Mouse (Mus musculus): Measurements from ENCODE around the gene Cst9. TPM values are rescaled to one million over a fixed set of nuclear protein-coding genes. Genes with fewer than 3 reads are reported as not detected.

Cst9 gene
- polyA plus RNA-seq, 1 experiment from 2014 or later: 1.8 TPM

DNA sequence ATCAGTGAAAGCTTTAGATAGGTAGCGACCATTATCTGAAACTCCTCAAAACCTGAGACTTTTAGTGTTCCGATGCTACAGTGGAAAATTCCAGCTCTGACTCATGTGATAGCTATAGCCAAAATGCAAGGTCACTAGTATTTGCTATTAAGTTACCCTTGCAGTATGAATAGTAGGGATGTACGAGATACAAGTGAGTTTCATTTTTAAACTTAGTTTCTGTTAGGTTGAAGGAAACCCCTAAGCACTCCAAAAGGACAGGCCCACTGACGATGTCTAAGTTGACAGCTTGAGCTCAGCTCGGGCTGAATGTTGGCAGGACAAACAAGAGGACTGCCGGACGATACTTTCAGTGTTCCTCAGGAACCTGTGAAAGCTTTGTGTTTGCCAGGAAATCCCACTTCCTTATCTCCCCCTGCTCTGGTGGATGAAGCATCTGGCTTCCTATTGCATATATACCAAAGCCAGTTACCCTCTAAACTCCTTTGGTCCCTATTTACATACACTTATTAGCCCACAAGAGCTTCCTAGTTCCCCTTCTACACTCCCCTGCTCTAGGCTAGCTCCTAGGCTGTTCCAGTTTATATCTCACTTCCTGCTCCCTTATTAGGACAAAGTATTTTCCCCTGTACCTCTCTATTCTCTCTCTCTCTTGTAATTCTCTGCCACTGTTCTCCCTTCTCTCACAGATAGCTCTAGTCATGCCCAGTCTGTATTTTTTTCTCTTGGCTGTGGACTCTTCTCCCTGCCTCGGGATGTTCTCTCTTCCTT, 21.9 kb downstream of the Cst9 start:
- H3K9ac ChIP-seq: no peak overlapping the region
- peaks cover 10% of the 10 kb centered on the region for H3K4me1 ChIP-seq (replicated peaks)
- 0 out of 2 replicates have a peak, but pooled peaks have one; percentile 48 for ATAC-seq (ENCODE audit: insufficient number of reproducible peaks, low FRiP score)
- 36% methylated on average over 8 of the region's 8 CpGs for WGBS
- no peak overlapping the region for H3K4me3 ChIP-seq
- peaks cover 4% of the 10 kb centered on the region; the same call in 1 of the 2 replicates for H3K9me3 ChIP-seq (replicated peaks)
- H3K4me2 ChIP-seq: peak overlapping the region; percentile 33
- H3K27ac ChIP-seq (ENCODE audit: poor library complexity, severe bottlenecking): peak overlapping the region; percentile 70
- H3K36me3 ChIP-seq: no peaks in the 10 kb centered on the region
- H3K27me3 ChIP-seq (replicated peaks): no peaks in the 10 kb centered on the region

DNA sequence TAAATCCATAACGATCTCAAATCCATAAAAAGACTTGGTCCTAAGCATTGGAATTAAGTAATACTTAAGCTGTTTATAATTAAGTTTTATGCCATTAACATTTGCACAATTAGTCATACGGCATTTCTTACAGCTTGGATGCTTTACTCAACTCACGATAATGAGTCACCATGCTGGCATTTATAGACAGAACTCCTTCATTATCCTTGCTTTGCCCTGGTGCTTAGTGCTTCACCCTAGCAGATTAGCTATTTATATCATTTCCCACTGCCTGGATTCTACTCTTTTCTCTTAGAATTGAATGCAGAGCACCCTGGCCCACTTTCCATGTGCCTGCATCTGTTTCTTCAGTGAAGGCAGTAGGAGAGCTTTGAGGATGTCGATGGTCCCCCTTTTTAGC, 22.6 kb downstream of the Cst9 start:
- no peaks in the 10 kb centered on the region for H3K27me3 ChIP-seq (replicated peaks)
- H3K27ac ChIP-seq (ENCODE audit: poor library complexity, severe bottlenecking): no peak overlapping the region; the same call in 1 of the 2 replicates
- H3K4me1 ChIP-seq (replicated peaks): peaks cover 10% of the 10 kb centered on the region
- WGBS: 65% methylated on average over 4 of the region's 4 CpGs
- no peaks in the 10 kb centered on the region for H3K36me3 ChIP-seq
- H3K4me3 ChIP-seq: no peak overlapping the region
- no peak overlapping the region for H3K9ac ChIP-seq
- no peak for ATAC-seq (ENCODE audit: insufficient number of reproducible peaks, low FRiP score)
- H3K9me3 ChIP-seq (replicated peaks): peaks cover 4% of the 10 kb centered on the region; the same call in 1 of the 2 replicates
- no peak overlapping the region for H3K4me2 ChIP-seq

DNA sequence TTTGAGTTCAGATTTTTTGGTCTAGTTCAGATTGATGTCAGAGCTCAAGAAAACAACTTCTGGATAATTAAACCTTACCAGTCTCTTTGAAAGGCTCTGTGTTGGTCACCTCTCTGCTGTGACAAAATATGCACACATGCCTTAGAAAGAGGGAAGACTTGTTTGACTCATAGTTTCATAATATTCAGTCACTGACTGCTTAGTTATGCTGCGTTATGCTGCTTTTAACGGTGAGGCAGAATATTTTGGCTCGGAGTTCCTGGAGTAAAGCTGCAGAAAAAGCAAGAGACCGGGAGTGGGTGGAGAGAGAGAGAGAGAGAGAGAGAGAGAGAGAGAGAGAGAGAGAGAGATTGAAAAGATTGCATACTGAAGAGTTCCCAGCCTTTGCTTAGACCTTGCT, 26.0 kb downstream of the Cst9 start:
- Histone ChIP-seq H3K36me3 (no peaks in the 10 kb centered on the region), H3K27me3 (replicated peaks) (no peaks in the 10 kb centered on the region), H3K9ac (no peak overlapping the region), H3K4me1 (replicated peaks) (peaks cover 23% of the 10 kb centered on the region), H3K9me3 (replicated peaks) (no peaks in the 10 kb centered on the region), H3K4me3 (no peak overlapping the region), H3K27ac (ENCODE audit: poor library complexity, severe bottlenecking) (no peak overlapping the region), H3K4me2 (no peak overlapping the region)
- WGBS: 77% methylated on average over 4 of the region's 4 CpGs
- no peak for ATAC-seq (ENCODE audit: insufficient number of reproducible peaks, low FRiP score)

DNA sequence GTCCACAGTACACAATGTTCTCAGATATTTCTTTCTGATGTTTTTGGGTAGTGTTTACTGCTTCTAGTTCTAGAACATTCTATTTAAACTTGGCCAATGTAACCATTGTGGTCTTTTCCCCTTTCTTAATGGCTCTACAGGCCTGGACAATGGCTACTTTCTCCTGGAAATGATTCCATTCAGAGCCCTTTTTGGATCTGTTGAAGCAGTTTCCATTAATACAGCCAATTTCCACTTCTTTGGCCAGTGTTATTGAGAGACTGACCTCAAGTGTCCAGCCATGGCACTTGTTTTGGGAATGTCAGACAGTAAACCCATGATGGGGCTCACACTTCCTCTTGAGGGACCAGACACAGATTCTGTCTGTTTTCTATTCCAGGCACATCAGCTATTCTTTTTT, 26.7 kb downstream of the Cst9 start:
- no peak for ATAC-seq (ENCODE audit: insufficient number of reproducible peaks, low FRiP score)
- no peaks in the 10 kb centered on the region for H3K36me3 ChIP-seq
- H3K27ac ChIP-seq (ENCODE audit: poor library complexity, severe bottlenecking): no peak overlapping the region
- no peak overlapping the region for H3K9ac ChIP-seq
- H3K27me3 ChIP-seq (replicated peaks): no peaks in the 10 kb centered on the region
- H3K9me3 ChIP-seq (replicated peaks): no peaks in the 10 kb centered on the region
- H3K4me1 ChIP-seq (replicated peaks): peaks cover 22% of the 10 kb centered on the region
- H3K4me2 ChIP-seq: no peak overlapping the region
- H3K4me3 ChIP-seq: no peak overlapping the region

DNA sequence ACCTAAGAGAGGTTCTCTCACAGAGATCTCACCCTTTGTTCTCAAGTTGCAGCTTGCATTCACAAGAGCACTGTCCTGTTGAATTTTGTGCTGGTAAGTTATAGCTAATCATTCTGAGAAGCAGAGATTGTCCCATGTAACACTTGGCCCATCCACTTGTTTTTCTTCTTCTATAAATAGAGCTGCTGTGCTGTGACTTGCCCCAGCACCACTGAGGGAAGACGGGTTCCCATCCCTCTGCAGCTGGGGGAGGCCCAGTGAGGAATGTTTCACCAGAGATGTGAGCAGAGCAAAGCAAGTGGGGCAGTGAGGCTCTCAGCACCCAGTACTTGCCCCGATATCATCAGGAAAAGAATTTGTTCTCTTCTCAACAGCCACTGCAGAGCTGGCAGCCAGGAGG, 30.0 kb downstream of the Cst9 start, which contains the start of gene 9230104L09Rik:
TSS of gene 9230104L09Rik (minus strand) at position 73 of the 400 bp plus-strand sequence.
- Histone ChIP-seq H3K36me3 (no peaks in the 10 kb centered on the region), H3K4me3 (no peak within 1 kb of the TSS), H3K9me3 (replicated peaks) (no peaks in the 10 kb centered on the region), H3K4me1 (replicated peaks) (peaks cover 13% of the 10 kb centered on the region), H3K4me2 (peak within 1 kb of the TSS; percentile 26), H3K27ac (ENCODE audit: poor library complexity, severe bottlenecking) (peak within 1 kb of the TSS; percentile 46), H3K27me3 (replicated peaks) (no peaks in the 10 kb centered on the region), H3K9ac (no peak within 1 kb of the TSS)
- ATAC-seq (ENCODE audit: insufficient number of reproducible peaks, low FRiP score): peak; percentile 57; the same call in 1 of the 2 replicates
- WGBS: 21% methylated on average over 2 of the region's 2 CpGs

DNA sequence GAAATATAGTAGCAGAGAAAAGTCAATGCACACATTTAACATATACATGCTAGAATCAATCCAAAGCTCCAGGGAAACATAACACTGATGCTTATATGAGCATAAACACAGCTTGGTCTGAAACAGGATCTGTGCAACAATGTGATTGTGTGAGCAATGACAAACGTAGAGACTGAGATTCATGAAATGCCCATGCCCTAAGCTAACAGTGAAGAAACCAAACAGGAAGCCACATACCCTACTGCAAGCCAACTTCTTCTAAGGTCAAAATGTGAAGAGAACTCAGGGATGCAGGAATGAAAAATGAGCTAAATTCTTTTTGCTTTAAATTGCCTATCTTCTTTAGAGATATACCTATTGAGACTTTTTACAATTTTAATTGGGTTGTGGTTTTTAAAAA, 34.0 kb downstream of the Cst9 start:
- no peak overlapping the region for H3K4me2 ChIP-seq
- H3K9ac ChIP-seq: no peak overlapping the region
- no peaks in the 10 kb centered on the region for H3K27me3 ChIP-seq (replicated peaks)
- H3K4me3 ChIP-seq: no peak overlapping the region
- H3K36me3 ChIP-seq: peaks cover 23% of the 10 kb centered on the region
- ATAC-seq (ENCODE audit: insufficient number of reproducible peaks, low FRiP score): no peak
- no peaks in the 10 kb centered on the region for H3K9me3 ChIP-seq (replicated peaks)
- H3K4me1 ChIP-seq (replicated peaks): peaks cover 32% of the 10 kb centered on the region
- 69% methylated on average over 1 of the region's 1 CpGs for WGBS
- no peak overlapping the region for H3K27ac ChIP-seq (ENCODE audit: poor library complexity, severe bottlenecking)

DNA sequence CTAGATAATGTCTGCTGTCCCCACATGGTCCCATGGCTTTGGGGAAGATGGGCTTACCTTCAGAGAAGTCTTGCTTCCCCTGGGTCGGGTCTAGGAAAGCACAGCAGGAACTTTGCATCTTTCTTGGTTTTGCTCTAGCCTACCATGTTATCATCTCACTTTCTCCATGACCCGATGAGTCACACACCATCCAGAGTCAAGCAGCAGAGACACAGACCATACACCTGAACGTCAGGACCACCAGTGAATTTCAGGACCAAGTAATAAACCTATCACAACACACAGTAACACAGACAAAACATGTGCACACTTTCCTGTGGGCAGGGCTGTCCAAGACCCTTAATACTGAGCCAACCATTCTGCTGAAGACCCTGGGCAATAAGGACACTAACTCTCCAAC, 35.6 kb downstream of the Cst9 start:
- Histone ChIP-seq H3K27me3 (replicated peaks) (no peaks in the 10 kb centered on the region), H3K4me3 (no peak overlapping the region), H3K36me3 (peaks cover 23% of the 10 kb centered on the region), H3K9me3 (replicated peaks) (no peaks in the 10 kb centered on the region), H3K9ac (no peak overlapping the region), H3K4me1 (replicated peaks) (peaks cover 28% of the 10 kb centered on the region), H3K27ac (ENCODE audit: poor library complexity, severe bottlenecking) (no peak overlapping the region), H3K4me2 (no peak overlapping the region)
- no peak for ATAC-seq (ENCODE audit: insufficient number of reproducible peaks, low FRiP score)
- WGBS: 75% methylated on average over 3 of the region's 3 CpGs

DNA sequence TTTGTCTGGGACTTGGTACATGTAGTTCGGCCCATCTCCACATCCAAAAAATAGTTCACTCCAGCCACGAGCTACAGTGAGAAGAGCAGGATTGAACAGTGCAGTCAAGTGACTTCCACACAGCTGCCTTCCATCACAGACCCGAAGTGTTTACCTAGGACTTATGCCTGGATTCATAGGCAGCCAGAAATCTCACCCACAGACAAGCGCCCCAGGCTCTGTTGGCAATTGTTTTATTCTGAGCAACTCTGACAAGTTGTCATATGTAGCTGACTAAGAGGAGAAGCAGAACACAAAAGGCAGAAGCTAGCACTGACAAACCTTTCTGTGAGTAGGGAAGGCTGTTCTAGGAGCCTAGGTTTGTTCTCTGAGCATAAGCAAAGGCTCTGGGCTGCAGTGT, 37.9 kb downstream of the Cst9 start:
- H3K36me3 ChIP-seq: peaks cover 23% of the 10 kb centered on the region
- peaks cover 43% of the 10 kb centered on the region for H3K4me1 ChIP-seq (replicated peaks)
- no peaks in the 10 kb centered on the region for H3K9me3 ChIP-seq (replicated peaks)
- H3K27ac ChIP-seq (ENCODE audit: poor library complexity, severe bottlenecking): 0 out of 2 replicates have a peak overlapping the region, but pooled peaks have one; percentile 4
- WGBS: 57% methylated on average over 4 of the region's 4 CpGs
- H3K4me2 ChIP-seq: peak overlapping the region; percentile 92
- no peaks in the 10 kb centered on the region for H3K27me3 ChIP-seq (replicated peaks)
- peak overlapping the region; percentile 94 for H3K4me3 ChIP-seq
- peak overlapping the region; percentile 93; the same call in 1 of the 2 replicates for H3K9ac ChIP-seq
- no peak for ATAC-seq (ENCODE audit: insufficient number of reproducible peaks, low FRiP score)

DNA sequence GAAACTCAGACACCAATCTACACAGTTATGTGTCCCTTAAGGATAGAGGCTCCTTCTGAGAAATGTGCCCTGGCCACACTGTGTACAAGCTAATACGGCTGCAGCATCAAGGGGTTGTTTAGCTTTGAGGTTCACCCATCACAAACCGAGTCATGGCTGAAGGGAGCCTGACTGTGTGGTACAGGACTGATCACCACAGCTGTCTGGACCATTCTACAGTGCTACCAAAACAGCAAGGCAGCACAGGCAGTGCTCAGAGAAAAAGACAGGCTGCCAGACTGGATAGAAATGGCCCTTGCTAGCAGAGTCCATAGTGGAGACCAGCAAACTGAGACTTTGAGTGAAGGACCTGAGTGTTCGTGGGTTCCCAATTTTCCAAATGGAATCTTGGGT, 39.3 kb downstream of the Cst9 start:
- no peak for ATAC-seq (ENCODE audit: insufficient number of reproducible peaks, low FRiP score)
- Histone ChIP-seq H3K27ac (ENCODE audit: poor library complexity, severe bottlenecking) (peak overlapping the region; percentile 95), H3K36me3 (peaks cover 23% of the 10 kb centered on the region), H3K4me2 (peak overlapping the region; percentile 92), H3K9me3 (replicated peaks) (no peaks in the 10 kb centered on the region), H3K27me3 (replicated peaks) (no peaks in the 10 kb centered on the region), H3K9ac (peak overlapping the region; percentile 93), H3K4me3 (peak overlapping the region; percentile 94), H3K4me1 (replicated peaks) (peaks cover 57% of the 10 kb centered on the region)
- WGBS: 23% methylated on average over 3 of the region's 3 CpGs

DNA sequence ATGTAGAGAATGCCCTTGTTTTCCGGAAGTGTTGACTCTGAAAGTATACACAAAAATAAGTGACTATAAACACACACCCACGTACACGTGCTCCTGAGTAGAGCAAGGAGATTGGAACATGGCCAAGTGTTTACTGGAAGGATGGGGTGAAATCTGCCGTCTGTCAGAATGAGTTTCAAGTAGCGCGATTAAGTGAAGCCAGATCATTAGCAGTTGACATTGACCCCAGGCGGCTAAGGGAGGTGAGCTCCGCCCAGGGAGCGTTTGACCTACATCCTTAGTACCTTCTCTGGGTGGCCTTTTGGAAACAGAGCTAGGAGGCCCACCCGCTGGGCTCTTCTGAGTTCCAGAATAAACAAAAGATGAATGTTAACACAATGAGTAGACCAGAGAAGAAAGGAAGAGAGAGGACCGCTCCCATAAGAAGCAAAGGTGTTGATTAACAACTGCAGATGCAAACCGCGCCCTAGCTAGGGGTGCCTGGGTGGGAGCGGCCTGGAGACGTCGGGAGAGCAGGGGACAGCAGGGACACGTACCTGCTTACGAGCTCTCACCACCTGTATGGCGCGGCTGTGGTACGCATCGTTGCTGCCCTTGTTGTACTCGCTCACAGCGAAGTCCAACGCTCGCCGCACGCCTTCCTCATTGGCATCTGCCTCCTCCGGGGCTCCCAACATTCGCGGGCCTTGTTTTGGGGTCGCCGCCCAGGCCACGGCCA, 39.8 kb downstream of the Cst9 start:
- no peaks in the 10 kb centered on the region for H3K27me3 ChIP-seq (replicated peaks)
- no peaks in the 10 kb centered on the region for H3K9me3 ChIP-seq (replicated peaks)
- peaks cover 61% of the 10 kb centered on the region for H3K4me1 ChIP-seq (replicated peaks)
- under 1% methylated on average over 34 of the region's 34 CpGs for WGBS
- peak overlapping the region; percentile 94 for H3K4me3 ChIP-seq
- peaks cover 23% of the 10 kb centered on the region for H3K36me3 ChIP-seq
- H3K9ac ChIP-seq: peak overlapping the region; percentile 93
- peak overlapping the region; percentile 95 for H3K27ac ChIP-seq (ENCODE audit: poor library complexity, severe bottlenecking)
- peak overlapping the region; percentile 92 for H3K4me2 ChIP-seq
- peak; percentile 43 for ATAC-seq (ENCODE audit: insufficient number of reproducible peaks, low FRiP score)

DNA sequence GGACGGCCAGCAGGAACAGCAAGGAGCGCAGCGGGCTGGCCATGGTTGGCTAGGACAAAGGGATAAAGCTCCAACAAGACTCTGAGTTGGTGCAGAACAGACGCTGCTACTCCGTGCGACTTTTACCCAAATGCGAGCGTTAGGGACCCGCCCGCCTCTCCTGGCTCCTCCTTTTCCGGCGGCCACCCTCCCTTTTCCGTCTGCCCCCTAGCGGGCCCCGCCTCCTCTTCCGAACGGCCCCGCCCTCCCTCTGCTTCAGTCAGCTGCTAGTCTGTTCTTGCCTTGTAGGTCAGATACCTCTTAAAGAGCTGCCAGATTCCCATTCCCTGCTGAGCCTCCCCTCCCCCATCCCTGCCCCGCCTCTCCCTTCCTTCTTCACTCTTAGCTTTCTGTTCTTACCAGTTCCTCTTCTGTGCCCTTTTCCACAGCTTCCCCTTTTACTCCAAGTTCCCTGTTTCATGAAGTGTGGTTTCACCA, 40.4 kb downstream of the Cst9 start, which contains the start of gene Cst3:
TSS of gene Cst3 (minus strand) at position 358 of the 477 bp plus-strand sequence.
- Histone ChIP-seq H3K27me3 (replicated peaks) (no peaks in the 10 kb centered on the region), H3K27ac (ENCODE audit: poor library complexity, severe bottlenecking) (peak within 1 kb of the TSS; percentile 95), H3K4me2 (peak within 1 kb of the TSS; percentile 92), H3K9me3 (replicated peaks) (no peaks in the 10 kb centered on the region), H3K4me3 (peak within 1 kb of the TSS; percentile 94), H3K36me3 (peaks cover 22% of the 10 kb centered on the region), H3K9ac (peak within 1 kb of the TSS; percentile 93), H3K4me1 (replicated peaks) (peaks cover 63% of the 10 kb centered on the region)
- ATAC-seq (ENCODE audit: insufficient number of reproducible peaks, low FRiP score): peak; percentile 92
- under 1% methylated on average over 19 of the region's 19 CpGs for WGBS

Data from heart, embryonic 12.5 days (tissue).